Mouse (Mus musculus): ENCODE data around the gene Numb.
A peak's percentile ranks its signal among the peaks of the same experiment; 100 is the strongest.
"Not testable (repeated sequence)": the region's sequence is repeated elsewhere in the genome, so short reads cannot be mapped to it uniquely, and the experiment has no call there.

Gene Numb

GRCm38 (mm10) chr12:83921535-83922381 is at the start of gene Numb:
Numb (minus strand) TSS chr12:83921934.
- DNase-seq, result peak; percentile 99

GRCm38 (mm10) chr12:83965235-83965634 is 43.5 kb upstream of the Numb start:
- DNase-seq, result no peak

GRCm38 (mm10) chr12:83958278-83958677 is 36.5 kb upstream of the Numb start:
- no peak for DNase-seq

- DNase-seq, result no peak
Observed at GRCm38 (mm10) chr12:83951711-83952575, 30.2 kb upstream of the Numb start.

- peak; percentile 21 to 23 for DNase-seq
Observed at GRCm38 (mm10) chr12:83950840-83951701, 29.3 kb upstream of the Numb start.

DNA sequence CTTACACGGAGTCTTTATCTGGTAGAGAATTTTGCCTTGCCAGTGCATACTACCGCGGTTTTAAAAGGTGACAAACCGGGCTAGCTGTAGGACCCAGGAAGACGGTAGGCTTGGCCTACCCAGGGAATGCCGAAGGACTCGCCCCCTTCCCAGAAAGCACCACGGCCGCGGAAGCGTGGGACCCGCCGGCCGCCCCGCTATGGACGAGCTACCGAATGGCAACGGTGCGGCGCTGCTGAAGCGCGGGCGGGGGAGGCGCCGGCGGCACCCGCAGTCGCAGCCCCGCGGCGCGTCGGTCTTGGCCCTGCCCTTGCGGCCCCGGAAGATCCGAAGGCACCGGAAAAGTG is 28.7 kb upstream of the Numb start, which contains the start of gene Riox1:
TSS of gene Riox1 (plus strand) at position 116 of the 347 bp plus-strand sequence.
- DNase-seq, result peak; percentile 87

DNA sequence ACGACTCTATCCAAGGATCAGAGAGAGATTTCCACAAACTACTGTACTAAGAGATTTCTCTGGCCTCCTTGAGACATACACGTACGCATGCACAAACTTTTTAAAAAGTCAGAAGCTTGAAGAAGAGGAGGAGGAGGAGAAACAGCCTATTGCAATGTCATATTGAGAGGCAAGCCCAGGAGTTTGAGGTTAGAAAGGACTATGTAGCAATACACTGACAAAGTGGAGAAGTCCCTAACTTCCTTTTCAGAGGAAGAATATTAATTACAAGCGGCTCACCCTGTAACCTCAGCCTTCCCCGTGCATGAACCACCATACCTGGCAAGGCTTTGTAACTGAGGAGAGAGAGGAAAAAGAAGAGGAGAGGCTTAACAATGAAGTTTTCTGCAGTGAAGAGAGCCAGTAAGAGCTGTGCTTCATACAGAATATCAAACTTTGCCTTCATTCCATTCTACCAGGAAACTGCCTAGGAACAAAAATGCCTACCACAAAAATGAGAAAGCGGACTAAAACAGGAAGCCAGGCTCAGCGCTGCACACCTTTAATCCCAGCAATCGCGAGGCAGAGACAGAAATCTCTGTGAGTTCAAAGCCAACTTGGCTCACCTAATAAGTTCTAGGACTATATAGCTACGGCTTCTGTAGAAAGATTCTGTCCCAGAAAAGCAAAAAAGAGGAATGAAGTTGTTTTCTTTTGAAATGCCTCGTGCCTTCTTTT is 28.2 kb upstream of the Numb start:
- DNase-seq, result no peak

DNA sequence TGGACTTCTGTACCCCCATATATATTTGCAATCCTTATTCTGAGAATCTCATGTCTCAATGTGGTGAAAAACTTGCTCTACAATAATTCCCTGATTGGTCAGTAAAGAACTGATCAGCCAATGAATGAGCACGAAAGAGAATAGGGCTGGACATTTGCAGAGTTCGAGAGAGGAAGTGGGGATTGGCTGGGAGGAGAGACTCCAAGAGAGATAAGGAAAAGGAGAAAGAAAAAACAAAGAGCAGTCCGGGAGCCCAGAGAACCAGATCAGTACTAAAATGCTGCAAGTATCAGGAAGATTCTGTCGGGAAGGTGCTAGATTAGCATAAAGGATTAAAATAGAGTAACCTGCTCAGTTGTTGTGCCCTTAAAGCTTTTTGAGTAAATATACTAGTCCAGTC is 27.3 kb upstream of the Numb start:
- DNase-seq, result no peak

GRCm38 (mm10) chr12:83947260-83947811 is 25.6 kb upstream of the Numb start:
- peak; percentile 59 to 73 for DNase-seq

DNA sequence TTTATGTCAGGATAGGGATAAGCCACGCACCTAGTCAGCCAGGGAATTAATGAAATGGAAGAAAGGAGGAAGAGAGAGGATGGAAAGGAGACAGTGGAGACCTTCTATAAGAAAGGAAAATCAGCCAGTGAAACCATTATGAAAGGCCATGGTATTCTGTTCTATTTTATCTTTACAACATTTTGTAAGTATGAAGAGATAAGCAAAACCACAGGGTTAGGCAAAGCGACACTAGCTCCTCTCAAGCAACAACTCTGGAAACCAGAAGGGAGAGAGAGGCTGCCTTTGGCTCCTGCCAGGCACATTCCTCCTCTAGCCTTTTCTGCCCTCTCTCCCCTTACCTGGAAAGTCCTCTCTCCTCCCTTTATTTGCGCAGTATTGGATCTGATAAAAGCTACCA is 20.2 kb upstream of the Numb start:
- no peak for DNase-seq

DNA sequence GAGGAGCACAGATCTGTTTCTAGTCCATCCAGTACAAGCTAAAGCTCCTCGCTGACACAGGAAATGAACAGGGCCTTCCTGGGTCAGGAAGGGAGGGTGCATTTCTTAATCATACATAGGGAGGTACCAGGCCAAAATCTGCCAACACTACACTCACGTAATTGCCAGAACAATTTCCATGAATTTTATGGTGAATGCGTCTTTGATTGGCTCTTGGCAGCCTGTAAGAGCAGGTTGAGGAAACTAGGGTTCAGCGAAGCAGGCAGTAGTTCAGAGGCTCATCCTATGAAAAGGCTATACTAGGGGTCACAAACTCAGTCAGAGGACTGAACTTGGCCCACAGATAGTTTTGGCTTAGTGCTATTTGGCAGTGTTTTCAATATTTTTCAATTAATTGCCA is 18.3 kb upstream of the Numb start:
- peak in 1 of 2 experiments; percentile 41 for DNase-seq

DNA sequence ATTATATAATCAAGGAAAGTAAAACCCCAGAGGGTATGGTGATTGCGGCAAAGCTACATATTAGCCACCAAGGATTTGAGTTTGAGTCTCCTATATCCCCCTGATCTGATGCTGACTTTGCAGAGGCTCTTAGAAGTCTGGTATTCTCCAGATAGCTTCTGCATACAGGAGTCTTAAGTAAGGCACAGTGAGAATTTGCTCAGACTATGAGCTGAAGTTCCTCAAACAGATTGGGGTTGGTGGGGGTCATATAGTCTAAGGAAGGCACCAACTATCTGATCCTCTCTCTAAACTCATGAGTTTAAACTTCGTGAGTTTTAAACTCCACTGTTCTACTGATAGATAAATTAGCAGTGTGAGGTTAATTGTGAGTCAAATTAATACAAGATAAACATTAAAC is 17.6 kb upstream of the Numb start:
- no peak for DNase-seq

DNA sequence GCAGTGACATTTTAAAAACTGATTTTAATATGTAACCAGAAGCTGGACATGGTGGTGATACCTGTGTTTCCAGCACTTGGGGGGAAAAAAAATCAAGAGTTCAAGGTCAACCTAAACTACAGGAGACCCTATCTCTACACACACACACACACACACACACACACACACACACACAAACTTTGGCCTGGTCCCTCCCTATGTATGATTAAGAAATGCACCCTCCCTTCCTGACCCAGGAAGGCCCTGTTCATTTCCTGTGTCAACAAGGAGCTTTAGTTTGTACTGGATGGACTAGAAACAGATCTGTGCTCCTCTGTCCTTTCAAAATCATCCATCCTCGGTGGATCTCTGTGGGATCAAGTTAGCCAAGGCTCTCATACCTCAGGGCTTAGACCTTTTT is 16.9 kb upstream of the Numb start:
- not testable (repeated sequence) for DNase-seq

DNA sequence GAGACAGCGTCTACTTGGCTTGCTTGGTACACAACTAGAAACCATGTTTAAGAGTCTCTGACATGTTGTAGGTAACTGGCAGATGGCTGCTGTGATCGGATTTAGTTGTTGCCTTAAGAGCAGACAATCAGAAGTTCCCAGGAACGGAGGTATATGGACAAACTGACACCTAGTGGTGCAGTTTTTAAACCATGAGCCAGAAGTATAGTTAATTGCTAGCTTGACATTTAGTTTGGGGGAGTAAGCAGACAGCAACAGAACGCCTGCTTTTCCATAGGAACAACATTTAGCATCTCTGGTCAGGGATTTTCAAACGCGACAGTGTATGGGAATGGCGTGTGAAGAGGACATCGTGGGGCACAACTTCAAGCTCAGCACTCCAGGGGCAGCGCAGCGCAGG is 15.9 kb upstream of the Numb start:
- DNase-seq, result no peak

GRCm38 (mm10) chr12:83929186-83929804 is 7.6 kb upstream of the Numb start:
- no peak for DNase-seq

- DNase-seq, result peak in 1 of 2 experiments; percentile 61
Observed at GRCm38 (mm10) chr12:83927747-83928146, 6.0 kb upstream of the Numb start.

DNA sequence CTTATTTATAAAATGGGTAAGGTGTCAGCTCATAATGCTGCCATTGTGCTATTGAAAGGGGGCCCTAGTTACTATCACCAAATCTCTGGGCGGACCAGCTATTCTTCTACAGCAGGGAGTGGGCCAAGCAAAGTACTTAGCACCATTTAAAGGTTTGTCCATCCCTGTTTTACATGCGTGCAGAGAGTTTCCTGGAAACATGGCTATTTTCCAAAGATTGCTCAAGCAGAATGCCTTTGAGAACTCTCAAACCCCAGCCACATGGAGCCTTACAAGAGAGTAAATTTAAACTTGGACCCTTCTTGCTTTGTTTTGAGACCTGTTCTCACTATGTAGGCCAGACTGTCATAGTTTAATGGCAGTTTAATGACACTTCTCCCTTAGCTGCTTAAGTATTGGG is 4.3 kb upstream of the Numb start:
- peak in 1 of 2 experiments; percentile 63 for DNase-seq

GRCm38 (mm10) chr12:83925160-83925703 is 3.5 kb upstream of the Numb start:
- no peak for DNase-seq

DNA sequence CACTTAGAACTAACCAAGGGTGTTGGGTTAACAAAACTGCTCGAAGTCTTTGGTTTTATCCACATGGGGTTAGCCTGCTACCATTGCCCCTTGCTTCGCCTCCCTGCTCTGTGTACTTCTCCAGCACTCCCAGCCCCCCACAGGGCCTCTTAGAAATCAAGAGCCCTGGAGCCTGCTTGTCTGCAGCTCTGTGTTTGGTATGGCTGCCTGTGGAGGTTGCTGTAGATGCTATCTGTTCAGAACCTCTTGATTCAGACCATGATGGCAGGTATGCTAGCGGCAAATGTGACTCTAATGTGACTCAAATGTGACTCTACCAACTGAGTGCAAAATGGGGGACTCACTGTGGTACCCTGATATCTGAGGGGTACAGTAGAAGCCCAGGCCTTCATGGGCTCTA is 2.6 kb upstream of the Numb start:
- DNase-seq, result no peak

GRCm38 (mm10) chr12:83923486-83923859 is 1.7 kb upstream of the Numb start:
- DNase-seq, result no peak
